Mouse (Mus musculus) spleen, postnatal 14 days (tissue): ENCODE measurements around the gene Ldah.

Source experiments
- DNase-seq, 2 experiments: peaks; one replicate each; pipeline ENCODE4 v3.0.0; 2021 to 2022; ENCODE audit warnings: low spot score in 2 of 2

Gene Ldah

DNA sequence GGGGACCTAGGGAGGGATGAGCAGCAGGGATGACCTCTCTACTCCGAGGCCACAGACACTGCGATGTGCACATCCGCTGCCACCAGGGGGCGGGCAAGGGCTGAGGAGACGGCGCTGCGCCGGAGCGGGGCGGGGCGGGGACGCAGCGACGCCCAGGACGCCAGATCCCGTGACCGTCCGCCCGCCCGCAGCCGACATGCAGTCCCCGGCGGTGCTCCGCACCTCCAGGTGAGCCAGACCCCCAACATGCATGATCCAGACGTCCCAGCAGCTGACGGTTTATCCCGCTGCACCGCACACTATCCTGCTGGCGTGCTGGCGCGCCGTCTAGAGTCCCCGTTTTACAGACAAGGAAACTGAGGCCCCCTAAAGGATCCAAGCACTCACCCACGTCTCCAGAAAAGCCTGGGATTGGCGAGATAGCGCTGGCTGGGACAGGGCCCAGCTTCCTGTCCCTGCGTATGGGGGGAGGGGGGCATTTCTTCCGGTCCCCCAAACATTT lies 105.4 kb downstream of the Ldah start, which contains the start of gene Hs1bp3:
Hs1bp3 (plus strand) TSS at position 163 of the 502 bp plus-strand sequence.
- DNase-seq, result peak; percentile 63 to 79

- no peak for DNase-seq
Observed at GRCm38 (mm10) chr12:8313773-8314172, 105.9 kb downstream of the Ldah start.

DNA sequence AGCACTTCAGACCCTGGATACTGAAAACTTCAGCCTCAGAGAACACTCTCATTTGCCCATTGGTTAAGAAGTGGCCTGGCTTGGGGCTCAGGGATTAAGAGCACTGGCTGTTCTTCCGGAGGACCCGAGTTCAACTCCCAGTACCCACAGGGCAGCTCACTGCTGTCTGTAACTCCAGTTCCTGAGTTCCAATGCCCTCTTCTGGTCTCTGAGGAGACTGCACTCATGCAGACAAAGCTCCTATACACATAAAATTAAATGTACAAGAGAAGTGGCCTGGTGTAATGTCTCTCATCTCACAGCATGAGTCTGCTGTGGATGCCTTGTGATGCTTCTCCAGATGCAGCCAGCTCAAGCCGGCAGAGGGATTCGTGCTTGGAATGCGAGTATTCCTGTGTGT lies 108.6 kb downstream of the Ldah start:
- no peak for DNase-seq

DNA sequence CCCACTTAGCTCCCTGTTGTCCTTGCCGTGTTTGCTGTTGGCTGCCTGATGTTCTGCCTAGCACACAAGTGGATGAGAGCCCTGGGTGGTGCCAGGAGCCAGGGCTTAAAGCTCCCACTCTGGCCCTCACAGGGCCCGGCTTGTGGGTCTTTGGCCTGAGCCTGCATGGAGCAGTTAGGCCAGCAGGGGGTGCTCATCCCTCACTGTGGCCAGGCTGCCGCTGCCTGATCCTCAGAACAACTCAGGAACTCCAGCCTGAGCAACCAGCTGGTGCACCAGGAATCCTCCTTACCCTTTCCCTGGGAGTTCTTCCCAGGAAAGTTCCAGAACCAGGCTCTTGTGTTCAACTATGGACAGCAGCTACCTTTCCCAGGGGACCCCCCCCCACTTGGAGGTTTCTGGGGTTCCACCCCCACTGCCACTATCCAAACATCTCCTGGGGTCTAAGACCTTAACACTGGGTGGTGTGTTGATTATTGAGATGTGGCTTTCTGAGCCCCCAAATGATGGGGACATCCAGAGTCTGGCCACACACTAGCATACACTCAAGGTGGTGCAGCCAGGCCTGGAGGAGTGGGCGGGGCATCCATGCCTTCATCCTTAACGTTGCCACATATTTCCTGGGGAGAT lies 112.3 kb downstream of the Ldah start:
- peak; percentile 26 to 60 for DNase-seq

- DNase-seq, result no peak
Observed at GRCm38 (mm10) chr12:8321506-8321905, 113.6 kb downstream of the Ldah start.

DNA sequence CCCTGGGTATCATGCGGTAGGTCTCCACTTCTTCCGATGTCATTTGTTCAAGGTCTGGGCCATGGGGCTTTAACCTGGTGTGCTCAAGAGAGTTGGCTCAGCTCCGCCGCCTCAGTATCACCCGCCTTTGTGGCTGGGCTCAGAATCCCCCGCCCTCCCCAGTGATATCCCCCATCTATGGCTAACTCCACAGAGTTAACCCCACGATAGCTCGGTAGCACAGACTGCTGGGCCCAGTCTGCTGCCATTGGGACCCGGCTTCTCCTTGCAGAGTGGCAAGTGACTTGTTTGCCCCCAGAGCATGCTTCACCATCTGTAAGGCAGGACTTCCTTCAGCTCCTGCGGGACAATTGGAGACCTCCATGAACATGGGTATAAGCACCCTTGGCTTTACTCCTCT lies 116.2 kb downstream of the Ldah start:
- DNase-seq, result no peak

DNA sequence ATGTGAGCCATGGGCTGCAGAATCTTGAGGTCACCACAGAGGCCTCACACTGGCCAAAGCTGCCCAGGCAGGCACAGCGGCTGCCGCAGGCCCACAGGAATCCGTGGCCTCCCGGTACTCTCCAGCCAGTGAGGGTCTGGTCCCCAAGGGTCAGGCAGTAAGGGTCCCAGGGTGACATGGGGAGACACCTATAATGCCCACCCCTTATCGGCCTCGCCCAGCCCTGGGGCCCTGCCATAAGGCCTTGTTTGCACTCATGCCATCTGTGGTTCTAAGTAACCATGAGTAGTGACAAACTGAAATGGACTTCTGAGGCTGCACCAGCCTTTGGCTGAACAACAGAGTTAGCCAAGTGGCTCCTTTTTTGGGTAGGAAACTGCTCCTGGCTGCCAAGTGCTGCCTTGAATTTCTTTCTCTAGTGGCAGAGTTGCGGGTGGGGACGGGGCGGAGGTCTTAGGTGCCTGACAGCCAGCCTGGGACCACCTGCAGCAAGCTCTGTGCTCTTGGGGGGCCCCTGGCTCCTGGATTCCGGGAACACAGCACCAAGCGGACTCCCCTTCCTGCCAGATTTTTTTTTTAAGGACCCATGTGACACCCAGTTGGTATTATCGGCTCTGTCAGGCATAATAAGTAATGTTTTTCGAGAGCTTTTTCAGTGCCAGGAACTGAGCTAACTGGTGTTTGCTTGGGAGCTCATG lies 117.5 kb downstream of the Ldah start:
- DNase-seq, result no peak

DNA sequence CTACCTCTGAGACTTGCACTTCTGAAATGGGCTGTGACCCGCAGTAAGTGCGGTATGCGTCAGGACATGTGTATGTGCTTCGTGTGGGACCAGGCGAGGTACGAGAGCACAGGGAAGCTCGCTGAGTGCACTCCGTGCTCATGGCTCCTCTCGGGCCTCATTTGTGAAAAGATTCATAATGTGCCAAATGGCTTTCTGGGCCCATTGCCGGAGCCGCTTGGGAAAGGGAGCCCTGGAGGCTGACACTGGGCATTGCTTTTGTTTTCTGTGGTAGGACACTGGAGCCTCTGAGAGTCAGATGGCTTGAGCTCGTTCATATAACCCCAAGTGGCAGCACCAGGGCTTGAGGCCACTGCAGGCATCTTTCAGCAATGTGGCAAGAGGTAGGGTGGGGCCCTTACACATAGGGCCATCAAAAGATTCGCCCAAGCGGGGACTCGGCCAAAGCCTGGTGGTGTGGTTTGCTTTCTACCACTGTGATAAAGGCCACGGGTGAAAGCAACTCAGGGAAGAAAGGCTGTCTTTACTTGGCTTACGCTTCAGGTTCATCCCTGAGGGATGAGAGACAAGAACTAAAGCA lies 118.1 kb downstream of the Ldah start:
- DNase-seq, result no peak

DNA sequence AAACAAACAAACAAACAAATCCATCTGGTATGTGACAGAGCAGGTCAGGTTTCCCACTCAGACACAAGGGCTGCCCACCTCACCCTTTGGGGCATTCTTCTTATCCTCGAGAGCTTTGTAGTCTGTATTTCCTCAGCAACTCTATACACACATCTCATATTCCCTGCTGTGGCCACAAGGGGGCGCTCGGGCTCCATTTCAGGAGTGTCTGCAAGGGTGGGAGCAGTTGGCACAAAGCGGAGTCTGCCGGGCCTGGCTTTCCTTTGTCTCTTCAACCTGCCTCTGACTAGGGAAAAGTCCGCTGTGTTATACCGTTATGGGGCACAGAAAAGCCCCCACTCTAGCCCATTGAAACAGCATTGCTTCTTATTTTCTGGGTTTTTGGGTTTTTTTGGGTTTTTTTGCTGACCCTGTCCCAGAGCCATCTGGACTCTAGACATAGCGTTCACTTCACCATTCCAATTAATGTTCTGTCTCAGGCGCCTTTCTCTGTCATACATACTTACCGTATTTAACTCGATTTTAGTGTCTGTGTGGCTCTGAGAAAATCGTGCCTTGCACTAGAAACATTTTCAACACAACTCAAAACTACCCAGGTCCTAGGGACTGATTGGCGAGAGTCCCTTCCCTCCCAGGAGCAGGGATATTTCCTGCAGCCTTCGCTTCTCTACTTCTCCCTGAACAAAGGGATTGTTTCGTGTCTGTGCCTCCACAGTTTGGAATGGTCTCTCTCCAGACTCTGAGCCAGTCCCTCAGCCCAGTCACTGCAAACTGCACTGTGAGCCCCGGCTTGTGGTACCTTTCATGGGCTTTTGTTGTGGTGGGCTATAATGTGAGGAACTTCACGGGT lies 119.1 kb downstream of the Ldah start:
- DNase-seq, result peak; percentile 73 to 83

GRCm38 (mm10) chr12:8327675-8328053 lies 119.8 kb downstream of the Ldah start:
- no peak for DNase-seq

GRCm38 (mm10) chr12:8329236-8329635 lies 121.3 kb downstream of the Ldah start:
- no peak for DNase-seq

- DNase-seq, result no peak
Observed at GRCm38 (mm10) chr12:8331489-8332173, 123.7 kb downstream of the Ldah start.

GRCm38 (mm10) chr12:8332174-8332542 lies 124.3 kb downstream of the Ldah start:
- DNase-seq, result no peak

GRCm38 (mm10) chr12:8333617-8334016 lies 125.7 kb downstream of the Ldah start:
- DNase-seq, result no peak

GRCm38 (mm10) chr12:8334261-8334660 lies 126.4 kb downstream of the Ldah start:
- DNase-seq, result no peak
